Mouse (Mus musculus) Patski (cell line): ENCODE results near the gene Nat8f6. TPM values are rescaled to one million over a fixed set of nuclear protein-coding genes. Genes with fewer than 3 reads are reported as not detected.
"Not testable (repeated sequence)": the region's sequence is repeated elsewhere in the genome, so short reads cannot be mapped to it uniquely, and the experiment has no call there.

Source experiments
- ATAC-seq: fragments of 100-300 bp; one replicate; pipeline ENCODE4 v1.8.0; 2021
- CTCF ChIA-PET: fragments of 350-600 bp; sonication (Branson Sonifier 250); formaldehyde crosslinking; loops from one replicate; lab custom pipeline; 2022; ENCODE audit warnings: inconsistent platforms; lab: Charles Lee
- POLR2A ChIA-PET: fragments of 350-600 bp; sonication (Branson Sonifier 250); formaldehyde crosslinking; loops from one replicate; lab custom pipeline; 2022; ENCODE audit warnings: antibody characterized with exemption, inconsistent platforms; lab: Charles Lee
- DNase-seq: peaks from one replicate; pipeline ENCODE4 v3.0.0-alpha.2; 2011; ENCODE audit warnings: low read depth, low spot score
- H3K27me3 ChIP-seq: fragments of 371-371 bp; one replicate; pipeline ENCODE4 v1.5.1; 2021
- CTCF ChIP-seq: fragments of 100-300 bp; IDR thresholded peaks from one replicate; pipeline ENCODE4 v1.5.1; 2021
- in situ Hi-C: fragments of 300-500 bp; cut with MboI; formaldehyde crosslinking; loops from 3 replicates; pipeline ENCODE4 v1.11.1; 2018; ENCODE audit warnings: low pct_unique_long_range_greater_than_20kb, mixed read lengths
- polyA plus RNA-seq: library from polyadenylated mRNA; unstranded; gene quantifications from one replicate; pipeline ENCODE4 v1.2.3, GENCODE M21; 2021

Gene Nat8f6
- polyA plus RNA-seq, 1 experiment from 2014 or later, result 0.64 TPM

DNA sequence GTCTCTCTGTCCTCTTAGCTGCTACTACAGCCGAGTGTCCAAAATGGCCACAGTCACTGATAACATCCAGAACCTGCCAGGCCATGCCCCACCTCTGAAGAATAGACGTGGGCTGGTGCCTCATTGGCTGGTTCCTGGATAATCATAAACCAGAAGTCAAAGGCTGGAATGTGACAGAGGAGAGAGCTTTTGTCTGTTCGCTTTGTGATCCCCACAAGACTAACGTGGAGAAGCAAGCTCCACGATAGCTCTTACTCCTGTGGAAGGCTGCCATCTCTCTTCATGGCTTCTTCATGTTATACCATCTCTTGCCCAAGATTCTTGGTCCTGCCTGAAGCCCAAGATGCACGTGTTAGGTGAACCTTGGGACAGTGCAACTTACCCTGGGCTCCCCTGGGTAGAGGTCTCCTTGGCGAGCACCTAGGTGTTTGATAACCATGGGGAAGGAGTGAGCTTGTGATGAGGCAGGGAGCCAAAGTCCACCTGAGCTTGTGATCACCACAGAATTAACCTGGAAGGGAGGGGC, 11.1 kb upstream of the Nat8f6 start, which contains the start of gene Nat8:
Nat8 (minus strand) TSS at position 287 of the 526 bp plus-strand sequence.
- no peak for ATAC-seq

DNA sequence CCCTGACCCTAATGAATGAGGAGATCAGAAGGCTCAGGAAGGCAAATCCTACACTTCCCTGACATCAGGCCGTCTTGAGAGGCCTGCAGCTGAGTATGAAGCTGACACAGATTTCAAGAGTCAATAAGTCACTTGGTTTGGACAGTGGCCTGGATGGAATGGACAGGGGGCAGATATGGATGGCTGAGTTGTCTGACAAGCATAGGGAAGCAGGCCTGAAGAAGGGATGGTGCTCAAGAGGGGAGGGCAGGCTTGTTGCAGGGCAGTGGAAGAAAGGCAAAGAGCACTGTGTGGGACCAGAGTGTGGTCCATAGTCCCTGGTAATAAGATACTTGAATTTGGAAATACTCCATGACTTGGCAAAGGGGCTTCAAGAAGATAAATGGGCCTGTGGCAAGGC, 8.7 kb upstream of the Nat8f6 start:
- DNase-seq (no peak), ATAC-seq (no peak)
- in situ Hi-C loops, result loop anchor here (5.0 kb wide), 1 partner anchor 178 kb away; no protein-coding TSS in a partner anchor
- peaks cover 10% of the 10 kb centered on the region for H3K27me3 ChIP-seq
- ChIA-PET CTCF (no interaction called here), POLR2A (no interaction called here)
- no peak for TF ChIP-seq CTCF

More for the DNA sequence above, 11.1 kb upstream of the Nat8f6 start, which contains the start of gene Nat8:
- DNase-seq, result no peak
- peaks cover 3% of the 10 kb centered on the region for H3K27me3 ChIP-seq
- no peak for TF ChIP-seq CTCF
- in situ Hi-C loops, result no loop called here
- ChIA-PET CTCF (no interaction called here), POLR2A (no interaction called here)

DNA sequence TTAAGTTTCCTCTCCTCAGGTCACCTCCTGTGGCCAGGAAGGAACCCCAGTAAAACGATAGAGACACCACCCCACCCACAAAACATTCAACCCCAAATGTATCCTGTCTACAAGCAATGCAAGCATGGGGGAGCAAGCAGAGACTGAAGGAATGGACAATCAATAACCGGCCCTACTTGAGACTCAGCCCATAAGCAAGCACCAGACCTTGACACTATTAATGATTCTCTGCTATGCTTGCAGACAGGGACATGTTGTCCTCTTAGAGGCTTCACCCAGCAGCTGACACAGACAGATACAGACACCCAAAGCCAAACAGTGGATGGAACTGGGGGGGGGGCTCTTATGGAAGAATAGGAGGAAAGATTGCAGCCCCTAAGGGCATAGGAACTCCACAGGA, 5.1 kb upstream of the Nat8f6 start:
- CTCF ChIA-PET, result no interaction called here
- ATAC-seq (no peak), DNase-seq (no peak)
- TF ChIP-seq CTCF, result no peak
- H3K27me3 ChIP-seq, result peaks cover 15% of the 10 kb centered on the region
- in situ Hi-C loops, result loop anchor here (5.0 kb wide), 1 partner anchor 181 kb away; no protein-coding TSS in a partner anchor
- POLR2A ChIA-PET, result no interaction called here

DNA sequence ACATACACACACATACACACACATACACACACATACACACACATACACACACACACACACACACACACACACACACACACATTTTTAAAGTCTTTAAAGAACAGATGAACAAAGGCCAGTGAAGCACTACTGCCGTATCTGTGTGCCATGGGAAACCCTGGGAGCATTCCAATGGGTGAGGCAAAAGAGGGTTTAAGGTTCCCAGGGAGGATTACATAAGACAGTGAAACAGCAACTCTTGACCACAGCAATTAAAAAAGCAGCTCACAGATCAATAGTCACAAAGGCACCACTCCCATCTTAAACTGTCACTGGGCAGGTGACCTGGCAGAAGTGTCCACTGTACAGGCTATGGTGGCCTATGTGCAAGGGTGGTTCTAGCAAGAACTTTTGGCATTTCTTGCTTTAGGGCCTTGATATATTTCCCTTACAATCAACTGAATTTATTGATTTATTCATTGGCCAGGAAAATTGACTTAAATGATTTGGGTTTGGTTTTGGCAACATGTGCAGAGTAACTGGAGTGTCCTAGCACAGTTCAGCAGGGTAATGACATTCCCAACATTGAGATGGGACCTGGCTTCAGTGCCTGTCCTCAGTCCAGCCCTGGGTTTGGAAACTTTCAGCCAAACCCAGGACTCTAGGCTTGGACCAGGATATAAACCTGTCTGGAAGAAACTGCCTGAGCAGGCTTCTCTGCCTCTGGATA, 2.8 kb upstream of the Nat8f6 start:
- POLR2A ChIA-PET, result no interaction called here
- CTCF ChIA-PET, result no interaction called here
- DNase-seq (no peak), ATAC-seq (no peak)
- in situ Hi-C loops, result no loop called here
- peaks cover 15% of the 10 kb centered on the region for H3K27me3 ChIP-seq
- TF ChIP-seq CTCF, result no peak

DNA sequence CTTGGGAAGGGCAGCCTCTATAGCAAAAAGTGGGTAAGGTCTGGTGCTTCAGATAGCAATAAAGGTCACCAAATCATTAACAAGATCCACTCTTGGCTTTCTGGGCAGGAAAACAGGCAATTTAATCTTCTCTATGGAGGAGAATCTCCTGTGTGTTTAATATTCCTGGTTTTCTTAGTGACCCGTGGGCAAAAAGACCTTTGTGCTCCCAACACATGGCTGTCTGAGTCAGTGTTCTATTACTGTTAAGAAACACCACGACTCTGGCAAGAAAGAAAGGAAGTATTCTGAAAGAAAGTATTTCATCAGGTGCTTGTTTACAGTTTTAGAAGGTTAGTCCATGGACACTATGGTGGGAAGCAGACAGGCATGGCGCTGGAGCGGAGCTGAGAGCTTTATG, 1.5 kb upstream of the Nat8f6 start:
- peaks cover 15% of the 10 kb centered on the region for H3K27me3 ChIP-seq
- in situ Hi-C loops, result no loop called here
- no peak for ATAC-seq
- TF ChIP-seq CTCF, result no peak
- ChIA-PET CTCF (no interaction called here), POLR2A (no interaction called here)
- DNase-seq, result no peak

DNA sequence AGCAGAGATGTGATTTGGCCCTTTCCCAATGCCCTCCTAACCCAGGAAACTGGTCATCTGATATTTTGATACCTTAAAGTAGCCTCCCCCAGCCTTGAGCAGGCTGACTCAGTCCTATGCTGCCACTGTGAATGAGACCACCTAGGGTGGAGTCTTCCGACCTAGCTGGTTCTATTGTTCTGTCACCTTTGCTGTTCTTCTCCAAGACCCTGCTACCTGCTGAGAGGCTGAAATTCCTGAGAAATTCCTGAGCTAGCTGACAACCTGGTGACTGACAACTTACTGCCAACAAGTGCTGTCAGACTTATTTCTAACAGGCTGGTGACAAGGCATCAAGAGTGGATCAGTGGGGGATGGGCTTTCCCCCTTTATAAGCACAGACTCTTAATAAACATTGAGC, 2.4 kb downstream of the Nat8f6 start:
- ATAC-seq, result no peak
- DNase-seq, result no peak
- in situ Hi-C loops, result no loop called here
- ChIA-PET POLR2A (no interaction called here), CTCF (no interaction called here)
- H3K27me3 ChIP-seq, result peaks cover 5% of the 10 kb centered on the region
- TF ChIP-seq CTCF, result no peak

DNA sequence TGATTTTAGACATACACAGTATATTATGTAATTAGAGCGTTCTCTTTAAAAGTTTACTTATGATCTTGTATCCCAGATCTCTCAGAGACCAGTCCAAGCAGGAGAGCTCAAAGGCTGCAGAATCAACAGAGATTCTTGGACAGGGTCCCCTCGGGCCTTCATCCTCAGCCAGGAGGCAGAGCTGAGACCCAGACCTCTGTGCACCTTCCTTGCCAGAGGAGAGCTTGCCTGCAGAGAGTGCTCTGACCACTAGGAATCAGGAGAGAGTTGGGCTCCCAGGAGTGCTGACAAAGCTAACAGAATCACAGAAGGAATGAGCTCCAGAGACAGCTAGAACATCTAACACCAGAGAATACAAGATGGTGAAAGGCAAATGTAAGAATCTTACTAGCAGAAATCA, 7.4 kb downstream of the Nat8f6 start:
- in situ Hi-C loops, result no loop called here
- ATAC-seq (no peak), DNase-seq (no peak)
- TF ChIP-seq CTCF, result no peak
- H3K27me3 ChIP-seq, result no peaks in the 10 kb centered on the region
- CTCF ChIA-PET, result no interaction called here
- POLR2A ChIA-PET, result no interaction called here

DNA sequence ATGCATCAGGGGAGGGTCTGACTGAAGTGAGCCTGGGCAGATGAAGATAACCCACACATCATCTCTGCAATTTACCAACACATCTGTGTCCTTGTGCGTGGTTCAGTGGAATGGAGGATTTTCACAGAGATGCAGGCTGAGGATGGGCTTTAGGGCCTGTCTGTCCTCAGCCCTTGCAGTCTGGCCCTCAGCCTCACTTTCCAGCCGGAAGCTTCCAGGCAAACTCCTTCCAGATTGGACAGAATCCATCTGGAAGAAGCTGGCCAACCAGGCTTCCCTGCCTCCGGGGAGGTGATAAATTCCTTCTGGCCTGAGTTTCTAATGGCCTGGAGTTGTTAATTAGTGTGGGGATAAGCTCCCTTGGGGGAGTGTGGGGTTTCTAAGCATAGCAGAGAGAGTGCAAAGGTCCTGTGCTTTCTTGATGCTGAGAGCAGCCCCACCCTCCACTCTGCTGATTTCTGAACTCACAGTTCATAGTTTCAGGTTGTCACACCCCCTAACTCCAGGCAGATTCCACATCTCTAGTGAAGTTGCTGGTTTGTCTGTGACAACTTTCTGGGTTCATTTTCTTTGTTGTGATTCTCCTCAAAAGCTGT, 9.7 kb downstream of the Nat8f6 start:
- DNase-seq, POLR2A ChIA-PET, H3K27me3 ChIP-seq, in situ Hi-C loops, CTCF ChIA-PET, ATAC-seq: not testable (repeated sequence)

DNA sequence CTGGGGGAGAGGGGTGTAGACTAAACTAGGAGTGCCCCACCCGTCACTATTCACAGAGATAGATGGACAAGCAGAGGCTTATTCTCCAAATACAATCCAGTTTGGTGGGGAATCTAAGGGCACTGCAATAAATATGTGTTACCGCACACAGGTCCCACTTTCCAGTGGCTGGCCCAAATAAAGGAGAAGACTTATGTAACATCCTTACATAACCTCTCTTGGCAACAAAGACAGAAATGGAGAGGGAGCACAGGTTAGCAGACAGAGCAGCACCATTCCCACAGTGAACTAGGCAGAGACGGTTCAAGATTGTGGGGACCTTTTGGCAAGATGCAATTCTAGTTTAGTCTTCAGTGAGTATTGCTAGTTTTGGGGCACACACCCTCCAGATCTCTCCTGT, 10.2 kb downstream of the Nat8f6 start:
- POLR2A ChIA-PET, in situ Hi-C loops, DNase-seq, CTCF ChIA-PET, ATAC-seq, H3K27me3 ChIP-seq: not testable (repeated sequence)

DNA sequence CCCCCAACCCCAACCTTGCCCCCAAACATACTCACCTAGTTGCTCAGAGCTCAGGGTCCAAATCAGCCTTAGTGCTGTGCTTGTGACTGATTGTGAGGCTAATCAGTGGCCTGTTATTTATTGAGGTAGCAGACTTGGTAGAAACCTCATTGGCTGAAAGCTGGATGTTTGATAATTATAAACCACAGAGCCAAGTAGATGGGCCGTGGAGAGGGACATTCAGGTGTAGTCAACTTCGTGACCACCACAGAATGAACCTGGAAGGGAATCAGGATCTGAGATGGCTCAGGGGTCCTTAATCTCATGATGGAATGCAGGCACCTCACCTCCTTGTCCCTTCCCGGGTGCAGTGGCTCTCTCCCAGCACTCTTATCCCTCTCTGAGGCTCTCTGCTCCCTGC, 11.0 kb downstream of the Nat8f6 start:
- ATAC-seq, DNase-seq, H3K27me3 ChIP-seq, in situ Hi-C loops, POLR2A ChIA-PET, CTCF ChIA-PET: not testable (repeated sequence)

DNA sequence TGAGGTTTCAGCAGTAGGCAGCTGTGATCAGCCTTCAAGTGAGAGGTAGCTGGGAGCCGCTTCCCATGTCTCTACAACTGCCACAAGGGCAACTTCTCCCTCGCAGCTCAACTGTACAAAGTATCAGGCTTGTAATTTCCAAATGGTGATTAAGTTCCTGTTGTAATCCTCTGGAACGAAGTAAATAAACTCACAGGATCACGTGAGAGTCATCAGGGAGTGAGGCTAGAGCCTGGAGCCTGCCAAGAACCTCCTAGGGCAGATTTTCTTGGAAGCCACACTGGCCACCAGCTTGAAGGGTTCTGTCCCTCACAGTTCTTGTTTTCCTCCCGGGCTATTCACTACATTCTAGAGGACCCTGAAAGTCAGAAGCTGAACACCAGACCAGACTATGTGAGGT, 17.6 kb downstream of the Nat8f6 start:
- CTCF ChIA-PET, in situ Hi-C loops, POLR2A ChIA-PET, H3K27me3 ChIP-seq: not testable (repeated sequence)
- ATAC-seq (peak; percentile 28), DNase-seq (peak; percentile 25)
